Comparison of ENCODE assay signal across 17 mouse cellular contexts in the genomic region with DNA sequence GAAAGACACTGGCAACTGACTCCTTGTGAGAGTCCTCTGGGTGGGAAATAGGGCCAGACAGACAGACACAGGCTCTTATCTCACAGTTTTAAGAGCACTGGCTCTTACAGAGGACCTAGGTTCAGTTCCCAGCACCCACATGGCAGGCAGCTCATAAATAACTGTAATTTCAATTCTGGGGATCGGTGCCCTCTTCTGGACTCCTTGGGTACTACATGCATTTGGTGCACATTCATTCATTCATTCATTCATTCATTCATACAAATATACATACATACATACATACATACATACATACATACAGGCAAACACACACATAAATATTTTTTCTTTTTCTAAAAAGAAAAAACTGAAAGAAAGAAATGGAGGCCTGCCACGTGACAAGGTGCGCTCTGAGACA. TPM values are rescaled to one million over a fixed set of nuclear protein-coding genes. Genes with fewer than 3 reads are reported as not detected.
DNase-seq lines count a peak whose midpoint lies in the region; ATAC-seq and TF ChIP-seq lines count a peak whose summit lies in the region.
"Had no signal": no experiment of that assay in that cellular context is flagged by ENCODE, and none has a peak within 500 bp of the region (broad histone marks: within the 10 kb centered on the region; RNA-seq: fewer than 3 reads in every experiment).

No protein-coding gene starts in this region.

- 0 out of 2 replicates have a peak, but pooled peaks cover 3% of the 10 kb centered on the region for H3K4me1 ChIP-seq in intestine, postnatal 0 days (replicated peaks; ENCODE audit: control insufficient read depth, insufficient read depth, low read length)
- H3K4me1 ChIP-seq in intestine, embryonic 16.5 days (ENCODE audit: control insufficient read depth, insufficient read depth, low read length), result peaks cover 11% of the 10 kb centered on the region; the same call in 1 of the 2 replicates
- H3K4me1 ChIP-seq in lung, embryonic 14.5 days (ENCODE audit: insufficient read depth), result peaks cover 11% of the 10 kb centered on the region; the same call in 1 of the 2 replicates
- H3K4me1 ChIP-seq in stomach, postnatal 0 days (replicated peaks; ENCODE audit: control insufficient read depth, insufficient read depth), result peaks cover 8% of the 10 kb centered on the region; the same call in 1 of the 2 replicates
- H3K4me1 ChIP-seq: liver, embryonic 15.5 days had no signal

- H3K9me3 ChIP-seq in intestine, postnatal 0 days (ENCODE audit: control insufficient read depth), result no peaks in the 10 kb centered on the region
- H3K9me3 ChIP-seq in intestine, embryonic 16.5 days (ENCODE audit: control insufficient read depth, low read length), result peaks cover 3% of the 10 kb centered on the region; the same call in 1 of the 2 replicates
- no peaks in the 10 kb centered on the region for H3K9me3 ChIP-seq in lung, embryonic 14.5 days (ENCODE audit: low read depth, low read length)
- H3K9me3 ChIP-seq in stomach, postnatal 0 days (ENCODE audit: control insufficient read depth, low read length), result 0 out of 2 replicates have a peak, but pooled peaks cover 3% of the 10 kb centered on the region
- H3K9me3 ChIP-seq: liver, embryonic 15.5 days had no signal

- H3K4me3 ChIP-seq in intestine, postnatal 0 days (ENCODE audit: low read depth, low read length), result no peak overlapping the region
- H3K4me3 ChIP-seq in intestine, embryonic 16.5 days (ENCODE audit: low read length), result no peak overlapping the region
- no peak overlapping the region for H3K4me3 ChIP-seq in lung, embryonic 14.5 days (ENCODE audit: low read depth, low read length)
- H3K4me3 ChIP-seq in stomach, postnatal 0 days (ENCODE audit: low read depth, low read length), result no peak overlapping the region
- H3K4me3 ChIP-seq: forebrain, embryonic 10.5 days; heart, embryonic 13.5 days; liver, embryonic 15.5 days had no signal

- H3K27me3 ChIP-seq in intestine, postnatal 0 days (replicated peaks; ENCODE audit: control insufficient read depth, insufficient read depth, low read length), result no peaks in the 10 kb centered on the region
- H3K27me3 ChIP-seq in intestine, embryonic 16.5 days (replicated peaks; ENCODE audit: control insufficient read depth, insufficient read depth, low read length), result no peaks in the 10 kb centered on the region
- no peaks in the 10 kb centered on the region for H3K27me3 ChIP-seq in lung, embryonic 14.5 days (ENCODE audit: insufficient read depth, low read length)
- H3K27me3 ChIP-seq in stomach, postnatal 0 days (ENCODE audit: control insufficient read depth, insufficient read depth, low read length), result no peaks in the 10 kb centered on the region
- H3K27me3 ChIP-seq: heart, embryonic 13.5 days; liver, embryonic 15.5 days had no signal

- no peak for TF ChIP-seq EP300 in stomach, postnatal 0 days (optimal IDR thresholded peaks at IDR 0.05)

- no peak for DNase-seq in lung, embryonic 14.5 days
- DNase-seq in lung, postnatal 10 days, result no peak
- DNase-seq in ZHBTc4 (ENCODE audit: low read depth, low spot score), result peak; percentile 47
- DNase-seq in stomach, postnatal 0 days (ENCODE audit: low spot score), result no peak
- DNase-seq in thymus, postnatal 36 days, result no peak
- DNase-seq: cerebellum, adult 2 months; heart, postnatal 4 days; left cerebral cortex, postnatal 4 days; lung, postnatal 36 days; retina, postnatal 1 day; thymus, postnatal 14 days had no signal

- no peak overlapping the region for H3K27ac ChIP-seq in intestine, postnatal 0 days (ENCODE audit: low read depth, low read length)
- no peak overlapping the region for H3K27ac ChIP-seq in intestine, embryonic 16.5 days (ENCODE audit: low read length)
- no peak overlapping the region for H3K27ac ChIP-seq in lung, embryonic 14.5 days (ENCODE audit: low read depth)
- no peak overlapping the region for H3K27ac ChIP-seq in stomach, postnatal 0 days (replicated peaks)
- H3K27ac ChIP-seq: forebrain, embryonic 10.5 days; heart, embryonic 13.5 days; liver, embryonic 15.5 days had no signal

- no peak overlapping the region for H3K9ac ChIP-seq in intestine, postnatal 0 days (ENCODE audit: low read depth, low read length)
- H3K9ac ChIP-seq in intestine, embryonic 16.5 days (ENCODE audit: low read depth, low read length), result no peak overlapping the region
- no peak overlapping the region for H3K9ac ChIP-seq in lung, embryonic 14.5 days
- no peak overlapping the region for H3K9ac ChIP-seq in stomach, postnatal 0 days (ENCODE audit: low read length)
- H3K9ac ChIP-seq: heart, embryonic 13.5 days; liver, embryonic 15.5 days had no signal

- no peaks in the 10 kb centered on the region; the same call in 1 of the 2 replicates for H3K36me3 ChIP-seq in intestine, postnatal 0 days (ENCODE audit: control insufficient read depth, insufficient read depth)
- no peaks in the 10 kb centered on the region for H3K36me3 ChIP-seq in intestine, embryonic 16.5 days (ENCODE audit: control insufficient read depth, insufficient read depth, low read length)
- H3K36me3 ChIP-seq in lung, embryonic 14.5 days (ENCODE audit: insufficient read depth), result no peaks in the 10 kb centered on the region
- H3K36me3 ChIP-seq in stomach, postnatal 0 days (ENCODE audit: control insufficient read depth, insufficient read depth, low read length), result no peaks in the 10 kb centered on the region
- H3K36me3 ChIP-seq: liver, embryonic 15.5 days had no signal

- no peak for ATAC-seq in intestine, postnatal 0 days
- ATAC-seq in intestine, embryonic 16.5 days, result no peak
- ATAC-seq in lung, embryonic 14.5 days (ENCODE audit: insufficient read depth), result no peak
- ATAC-seq in stomach, postnatal 0 days (ENCODE audit: low FRiP score, low TSS enrichment), result no peak
- ATAC-seq: inflammation-experienced regulatory T-cells, adult 6 months had no signal

- TF ChIP-seq CTCF in intestine, postnatal 0 days (IDR thresholded peaks at IDR 0.05; ENCODE audit: low read depth), result peak; percentile 47
- peak; percentile 48 for TF ChIP-seq CTCF in lung, embryonic 14.5 days (IDR thresholded peaks at IDR 0.05; ENCODE audit: low read depth)
- peak; percentile 50 for TF ChIP-seq CTCF in stomach, postnatal 0 days (IDR thresholded peaks at IDR 0.05; ENCODE audit: low read depth)

- WGBS in intestine, postnatal 0 days, result 97% methylated on average over 3 of the region's 3 CpGs
- 97% methylated on average over 3 of the region's 3 CpGs for WGBS in intestine, embryonic 16.5 days
- WGBS in lung, embryonic 14.5 days, result 98% methylated on average over 3 of the region's 3 CpGs
- WGBS in stomach, postnatal 0 days, result 100% methylated on average over 3 of the region's 3 CpGs

- H3K4me2 ChIP-seq in intestine, postnatal 0 days (replicated peaks; ENCODE audit: low read depth), result no peak overlapping the region
- no peak overlapping the region for H3K4me2 ChIP-seq in intestine, embryonic 16.5 days (ENCODE audit: low read depth, low read length)
- H3K4me2 ChIP-seq in lung, embryonic 14.5 days, result no peak overlapping the region
- H3K4me2 ChIP-seq in stomach, postnatal 0 days (replicated peaks; ENCODE audit: low read depth), result no peak overlapping the region
- H3K4me2 ChIP-seq: heart, embryonic 13.5 days; liver, embryonic 15.5 days had no signal

RNA-seq across cellular contexts. Expression of gene Sh3bp4, which starts 56.9 kb away (rescaled TPM):
- polyA plus RNA-seq in intestine, postnatal 0 days (2015; fragmentation: Nextera tagmentation; extraction: Ambion mirVana), result 6.1 and 6.2 TPM in 2 replicates
- 13.5 and 14.2 TPM in 2 replicates for polyA plus RNA-seq in intestine, embryonic 16.5 days (2015; fragmentation: Nextera tagmentation; extraction: Ambion mirVana)
- 25.5 and 26.2 TPM in 2 replicates for polyA plus RNA-seq in lung, embryonic 14.5 days (2014; fragmentation: Nextera tagmentation; extraction: Ambion mirVana)
- 7.6 and 8.0 TPM in 2 replicates for polyA plus RNA-seq in stomach, postnatal 0 days (2015; fragmentation: Nextera tagmentation; extraction: Ambion mirVana)
